Mouse (Mus musculus) hindlimb bud, embryonic 11.5 days (tissue): ENCODE data around the gene Myo1h.

Source experiments
- DNase-seq: peaks from one replicate; pipeline ENCODE4 v3.0.0-alpha.2; 2012; ENCODE audit warnings: low read depth, low spot score; ENCODE audit errors: extremely low spot score

The Myo1h gene

GRCm38 (mm10) chr5:114290004-114290403, 1.0 kb downstream of the Myo1h start:
- DNase-seq, result no peak

DNA sequence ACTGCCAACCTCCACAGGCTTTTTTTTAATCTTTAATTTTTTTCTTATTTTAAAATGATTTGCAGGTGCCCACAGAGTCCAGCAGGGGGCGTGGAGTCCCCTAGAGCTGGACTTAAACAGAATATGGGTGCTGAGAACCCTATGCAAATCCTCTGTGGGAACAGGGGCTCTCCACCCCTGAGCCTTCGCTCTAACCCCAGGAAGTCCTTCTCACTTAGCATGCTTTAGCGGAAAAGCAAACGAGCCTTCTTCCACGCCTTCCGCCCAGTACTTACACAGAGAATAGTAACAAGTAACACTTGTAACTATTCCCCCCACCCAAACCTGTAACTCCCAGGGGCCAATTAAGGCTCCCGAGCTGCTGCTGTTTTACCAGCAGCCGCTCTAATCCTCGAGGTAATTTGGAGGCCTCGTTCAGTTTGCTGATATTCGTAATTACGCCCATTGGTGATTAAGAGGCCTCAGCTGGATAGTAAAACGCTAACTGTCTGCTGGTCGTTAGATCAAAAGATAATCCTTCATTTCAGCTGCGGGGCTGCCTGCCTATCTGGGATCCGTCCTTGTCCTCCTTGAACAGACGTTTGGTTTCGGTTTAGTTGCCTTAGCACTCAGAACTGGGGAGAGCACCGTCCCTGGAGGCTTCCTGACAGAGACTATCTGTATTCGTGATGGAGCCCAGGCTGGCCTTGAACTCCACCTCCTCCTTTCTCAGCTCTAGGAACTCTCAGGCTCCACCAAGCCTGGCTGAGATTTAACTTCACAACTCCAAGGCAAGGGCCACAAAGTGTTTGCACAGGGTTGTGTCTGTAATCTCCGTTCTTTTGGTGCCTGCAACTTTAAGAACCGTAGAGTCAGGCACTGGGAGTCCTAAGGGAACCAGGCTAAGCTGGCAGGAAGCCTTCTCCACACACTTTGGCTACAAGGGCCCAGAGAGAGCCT, 8.0 kb downstream of the Myo1h start:
- no peak for DNase-seq

GRCm38 (mm10) chr5:114298212-114298894, 9.4 kb downstream of the Myo1h start:
- no peak for DNase-seq

- DNase-seq, result no peak
Measured at GRCm38 (mm10) chr5:114299156-114299855, 10.3 kb downstream of the Myo1h start.

DNA sequence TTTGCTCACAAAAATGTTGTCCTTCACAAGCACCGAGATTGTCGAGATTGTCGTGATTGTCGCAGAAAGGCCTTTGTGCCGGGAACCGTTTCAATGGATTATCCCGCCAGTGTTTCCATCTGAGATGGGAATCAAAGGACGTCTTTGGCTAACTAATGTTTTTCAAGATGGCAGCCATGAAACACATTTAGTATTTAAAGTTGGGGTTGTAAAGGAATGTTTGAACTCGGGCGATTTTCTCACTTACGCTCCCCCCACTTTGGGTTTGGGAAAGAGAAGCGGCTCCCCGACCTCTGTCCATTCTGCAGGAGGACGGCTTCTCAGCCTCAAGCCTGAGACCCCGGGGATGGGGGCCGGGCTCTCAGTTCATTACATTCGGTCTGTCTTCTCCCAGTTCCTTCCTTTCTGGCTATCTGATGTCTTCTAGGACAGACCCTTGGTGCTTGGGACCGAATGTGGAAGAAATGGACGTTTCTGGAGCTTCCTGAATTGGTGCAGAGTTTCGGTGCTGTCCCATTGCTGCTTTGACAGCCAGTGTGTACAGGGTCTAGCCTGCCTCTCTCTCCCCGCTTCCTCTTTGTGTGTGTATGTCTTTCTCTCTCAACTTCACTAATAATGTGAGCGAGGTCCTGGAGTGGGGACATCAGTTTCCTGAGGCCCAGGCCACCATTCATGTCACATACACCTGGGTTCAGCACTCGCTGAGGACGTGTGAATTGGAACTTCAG, 11.1 kb downstream of the Myo1h start:
- no peak for DNase-seq

DNA sequence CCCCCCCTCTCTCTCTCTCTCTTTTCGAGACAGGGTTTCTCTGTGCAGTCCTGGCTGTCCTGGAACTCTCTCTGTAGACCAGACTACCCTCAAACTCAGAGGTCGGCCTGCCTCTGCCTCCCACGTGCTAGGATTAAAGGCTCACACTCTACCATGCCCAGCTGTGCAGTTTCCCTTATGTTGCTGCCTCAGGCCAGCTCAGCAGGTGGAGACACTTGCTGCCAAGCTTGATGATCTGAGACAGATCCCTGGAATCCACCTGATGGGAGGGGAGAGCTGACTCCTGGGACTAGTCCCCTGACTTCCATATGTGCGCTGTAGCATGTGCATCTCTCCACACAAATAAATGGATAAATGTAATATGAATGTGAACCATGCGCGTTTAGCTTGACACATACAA, 14.2 kb downstream of the Myo1h start:
- DNase-seq, result no peak

DNA sequence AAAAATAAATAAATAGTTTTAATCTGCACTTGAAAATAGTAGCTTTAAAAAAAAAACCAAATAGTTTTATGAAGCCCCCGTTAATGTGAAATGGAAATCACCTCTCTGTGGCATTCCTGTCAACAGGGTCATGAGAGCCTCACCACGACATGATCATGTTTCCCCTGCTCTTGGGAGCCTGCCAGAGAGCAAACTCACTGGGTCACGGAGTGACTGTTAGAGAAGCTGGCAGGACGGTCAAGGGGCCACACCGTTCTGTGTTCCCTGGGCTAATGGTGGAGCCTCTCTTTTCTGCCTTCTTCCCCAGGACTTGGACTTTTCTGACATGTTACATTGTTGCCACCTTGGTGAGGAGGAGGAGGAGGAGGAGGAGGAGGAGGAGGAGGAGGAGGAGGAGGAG, 17.5 kb downstream of the Myo1h start:
- DNase-seq, result no peak

DNA sequence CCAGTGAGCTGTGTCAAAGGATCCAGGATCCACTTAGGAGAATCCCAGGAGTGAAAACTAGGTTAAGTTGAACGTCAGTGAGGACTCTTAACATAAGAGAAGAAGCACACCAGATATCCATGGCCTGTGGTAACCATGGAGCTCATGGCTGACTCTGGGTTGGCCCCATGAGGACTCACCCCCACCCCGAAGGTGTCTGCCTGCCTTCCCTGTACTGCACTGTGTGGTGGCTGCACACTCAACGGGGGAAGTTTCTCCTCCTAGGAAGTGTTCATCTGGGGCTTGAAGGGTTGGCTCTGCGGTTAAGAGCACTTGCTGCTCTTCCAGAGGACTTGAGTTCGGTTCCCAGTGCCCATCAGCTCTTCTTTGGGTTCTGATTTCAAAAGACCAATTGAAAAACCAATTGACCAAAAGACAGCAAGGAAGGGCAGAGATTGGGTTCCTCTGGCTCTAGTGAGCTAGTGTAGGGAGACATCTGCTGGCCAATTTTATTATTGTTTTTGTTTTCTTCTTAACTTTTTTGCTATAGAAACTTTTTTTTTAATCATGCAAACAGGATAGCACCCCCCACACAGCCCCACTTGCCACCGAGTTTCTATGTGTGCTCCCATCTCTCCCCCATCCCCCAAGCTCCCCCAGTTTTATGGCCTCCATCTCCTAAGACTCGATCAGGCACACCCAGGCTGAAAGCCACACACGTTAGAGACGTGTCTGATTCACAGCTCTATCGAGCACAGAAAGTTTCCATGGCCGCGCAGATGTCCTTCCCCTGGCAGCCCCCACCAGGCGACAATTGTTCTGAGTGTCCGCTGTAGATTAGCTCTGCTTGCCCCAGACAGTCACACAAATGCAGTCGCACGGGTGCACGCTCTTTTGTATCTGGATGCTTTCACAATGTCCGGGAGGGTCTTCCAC, 20.1 kb downstream of the Myo1h start:
- DNase-seq, result peak; percentile 64

GRCm38 (mm10) chr5:114309680-114310036, 20.7 kb downstream of the Myo1h start:
- no peak for DNase-seq

- no peak for DNase-seq
Measured at GRCm38 (mm10) chr5:114323105-114323790, 34.3 kb downstream of the Myo1h start.

GRCm38 (mm10) chr5:114323791-114324507, 35.0 kb downstream of the Myo1h start:
- no peak for DNase-seq

- DNase-seq, result no peak
Measured at GRCm38 (mm10) chr5:114342996-114343395, 54.0 kb downstream of the Myo1h start.

DNA sequence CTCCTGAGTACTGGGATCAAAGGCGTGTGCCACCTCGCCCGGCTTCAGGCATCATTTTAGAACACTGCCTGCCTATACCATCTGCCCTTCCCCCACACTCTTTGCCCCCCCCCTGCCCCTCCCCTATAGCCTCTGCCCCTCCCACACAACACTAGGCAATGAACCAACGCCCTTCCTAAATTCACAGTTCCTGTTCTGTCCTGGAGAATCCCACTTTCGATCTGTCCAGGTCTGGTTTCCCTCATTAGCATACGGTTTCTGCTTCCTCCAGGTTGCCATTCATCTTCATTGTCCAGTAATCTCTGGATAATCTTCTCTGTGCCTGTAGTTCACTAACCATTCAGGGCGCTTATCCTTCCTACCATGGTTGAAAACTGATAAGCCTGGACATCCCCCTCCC, 54.6 kb downstream of the Myo1h start:
- DNase-seq, result no peak

- DNase-seq, result no peak
Measured at GRCm38 (mm10) chr5:114345538-114345937, 56.6 kb downstream of the Myo1h start.

GRCm38 (mm10) chr5:114347005-114347404, 58.0 kb downstream of the Myo1h start:
- no peak for DNase-seq

DNA sequence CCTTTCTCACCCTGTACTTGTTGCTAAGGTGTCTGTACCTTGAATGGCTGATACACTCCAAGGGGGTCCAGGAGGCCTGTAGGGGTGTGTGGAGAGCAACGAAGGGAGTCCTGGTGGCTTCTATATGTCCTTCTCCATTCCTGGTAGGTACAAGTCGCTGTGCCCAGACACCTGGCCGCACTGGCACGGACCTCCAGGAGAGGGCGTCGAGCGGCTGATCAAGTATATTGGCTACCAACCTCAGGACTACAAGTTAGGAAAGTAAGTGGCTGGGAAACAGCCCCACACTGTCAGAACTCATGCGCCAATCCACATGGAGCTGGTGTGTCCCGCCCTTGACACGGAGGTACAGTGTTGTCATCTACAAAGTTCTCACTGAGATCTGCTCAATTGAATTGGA, 62.5 kb downstream of the Myo1h start:
- no peak for DNase-seq

GRCm38 (mm10) chr5:114356250-114356935, 67.4 kb downstream of the Myo1h start:
- peak; percentile 39 for DNase-seq
